Mouse (Mus musculus) CH12F3 (cell line): ENCODE results near the gene Klra8.
"Not testable (repeated sequence)": the region's sequence is repeated elsewhere in the genome, so short reads cannot be mapped to it uniquely, and the experiment has no call there.

Source experiments
- in situ Hi-C: fragments of 300-500 bp; cut with MboI; formaldehyde crosslinking; loops from 2 replicates; pipeline ENCODE4 v1.14.3; 2020; ENCODE audit warnings: low sequenced_read_pairs

Klra8 gene

DNA sequence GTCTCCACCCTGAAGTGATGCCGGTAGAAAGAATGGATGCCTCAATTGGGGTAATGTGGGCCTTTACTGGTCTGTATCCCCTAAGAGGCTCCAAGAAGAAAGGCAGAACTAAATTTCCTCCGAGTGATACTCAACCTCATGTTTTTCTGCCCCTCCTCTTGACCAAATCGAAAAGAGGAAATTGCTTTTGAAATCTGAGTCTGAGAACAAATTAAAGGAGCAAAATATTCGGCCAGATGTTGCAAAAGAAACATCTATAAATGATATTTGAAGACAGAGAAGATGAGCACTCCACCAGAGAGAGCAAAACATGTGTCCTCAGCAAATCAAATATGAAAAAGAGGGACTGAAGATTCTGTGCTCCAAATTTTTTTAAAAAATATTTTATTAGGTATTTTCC, at the start of gene Klra8:
Gene Klra8, minus strand, starts transcription at position 101 of the 400 bp plus-strand sequence.
- in situ Hi-C loops: not testable (repeated sequence)

DNA sequence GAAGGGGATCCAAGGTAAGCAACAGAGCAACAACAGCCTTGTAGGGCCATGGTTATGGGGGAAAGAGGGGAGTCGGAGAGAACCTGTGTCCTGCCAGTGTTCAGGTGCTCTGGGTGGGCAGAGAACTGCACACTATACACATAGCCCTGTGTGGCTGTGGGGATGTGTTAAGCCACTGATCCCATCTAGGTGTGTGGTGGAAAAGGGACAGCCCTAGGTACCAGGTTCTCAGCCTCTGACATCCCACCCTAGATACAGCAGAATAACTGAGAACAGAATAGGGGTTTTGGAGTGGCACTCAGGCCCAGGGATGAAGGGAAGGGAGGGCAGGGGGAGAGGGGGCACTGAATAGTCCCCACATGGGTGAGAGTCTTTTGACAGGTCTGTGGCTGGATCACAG, 19.2 kb downstream of the Klra8 start:
- in situ Hi-C loops: no loop called here

DNA sequence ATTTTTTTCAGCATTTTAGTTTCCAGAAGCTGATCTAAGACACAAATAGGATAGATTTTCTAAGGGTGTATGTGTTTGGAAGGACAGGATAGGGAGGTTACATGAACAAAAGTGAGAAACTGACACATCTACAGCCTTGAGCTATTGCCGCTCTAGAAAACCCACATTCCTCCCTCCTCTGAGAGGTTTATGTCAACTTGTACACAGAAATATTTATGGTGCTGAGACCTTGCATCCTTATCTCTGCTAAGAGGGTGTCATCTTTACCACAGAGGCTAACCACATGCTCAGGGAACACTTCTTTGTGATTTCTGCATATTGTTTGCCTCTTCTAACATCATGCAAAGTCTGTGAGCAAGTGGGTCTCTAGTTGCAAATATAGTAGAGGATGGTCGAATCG, 27.0 kb downstream of the Klra8 start:
- in situ Hi-C loops: not testable (repeated sequence)

DNA sequence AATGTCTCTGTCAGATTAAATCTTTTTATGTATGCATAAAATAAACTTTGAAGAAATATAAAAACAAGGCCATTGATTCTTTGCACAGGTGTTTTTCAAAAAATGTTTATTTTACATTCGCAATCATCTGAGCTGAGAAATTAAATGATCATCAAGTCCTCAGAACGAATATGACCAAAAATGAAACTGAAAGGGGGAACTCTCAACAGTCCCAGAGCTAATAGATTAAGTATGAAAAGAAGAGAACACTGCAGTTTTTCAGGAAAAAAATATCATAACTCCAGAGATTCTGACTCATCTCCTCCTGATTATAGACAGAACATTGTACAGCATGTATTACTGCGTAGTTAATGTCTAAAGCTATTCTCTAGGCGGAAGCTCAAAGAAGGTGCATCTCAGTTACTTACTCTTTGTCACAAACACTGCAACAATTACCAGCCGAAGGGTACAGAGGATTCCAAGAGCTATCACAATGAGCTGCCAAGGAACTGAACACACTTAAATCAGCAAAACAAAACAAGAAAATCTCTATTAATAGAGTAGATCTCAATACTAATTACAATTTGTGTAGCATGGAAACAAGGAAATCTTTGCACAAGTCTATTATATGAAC, 37.3 kb downstream of the Klra8 start:
- in situ Hi-C loops: no loop called here

DNA sequence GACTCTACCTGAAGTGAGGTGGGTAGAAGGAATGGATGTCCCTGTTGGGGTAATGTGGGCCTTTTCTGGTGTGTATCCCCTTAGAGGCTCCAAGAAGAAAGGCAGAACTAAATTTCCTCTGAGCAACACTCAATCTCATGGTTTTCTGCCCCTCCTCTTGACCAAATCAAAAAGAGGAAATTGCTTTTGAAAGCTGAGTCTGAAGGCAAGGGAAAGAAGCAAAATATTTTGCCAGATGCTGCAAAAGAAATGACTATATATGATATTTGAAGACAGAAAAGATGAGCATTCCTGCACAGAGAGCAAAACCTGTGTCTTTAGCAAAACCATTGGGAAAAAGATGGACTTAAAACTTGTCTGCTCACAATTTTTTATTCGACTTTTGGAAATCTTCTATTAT, 62.5 kb downstream of the Klra8 start, which contains the start of gene Klra4:
Gene Klra4, minus strand, starts transcription at position 101 of the 400 bp plus-strand sequence.
- in situ Hi-C loops: not testable (repeated sequence)
